Mouse (Mus musculus): ENCODE measurements around the gene St3gal2.
A peak's percentile ranks its signal among the peaks of the same experiment; 100 is the strongest.
"Not testable (repeated sequence)": the region's sequence is repeated elsewhere in the genome, so short reads cannot be mapped to it uniquely, and the experiment has no call there.

Gene St3gal2

GRCm38 (mm10) chr8:110996641-110997430 is 77.1 kb downstream of the St3gal2 start:
- peak; percentile 70 for DNase-seq (ENCODE audit: low read depth)

- peak; percentile 96 for DNase-seq (ENCODE audit: low read depth)
These were observed 78.1 kb downstream of the St3gal2 start, which contains the start of gene Ddx19a for GRCm38 (mm10) chr8:110997547-110998531. Ddx19a (minus strand) TSS chr8:110997800.

GRCm38 (mm10) chr8:111010230-111010991 is 90.7 kb downstream of the St3gal2 start:
- DNase-seq (ENCODE audit: low read depth): not testable (repeated sequence)
